Mouse (Mus musculus): ENCODE data around the gene Ttc23l. TPM values are rescaled to one million over a fixed set of nuclear protein-coding genes. Genes with fewer than 3 reads are reported as not detected.
A peak's percentile ranks its signal among the peaks of the same experiment; 100 is the strongest.

The Ttc23l gene
- not detected in 2 replicates for polyA plus RNA-seq (2014; fragmentation: Nextera tagmentation; extraction: Ambion mirVana)

GRCm38 (mm10) chr15:10558465-10558864 is at the start of gene Ttc23l:
TSS of gene Ttc23l (minus strand) at chr15:10558668.
- H3K36me3 ChIP-seq (ENCODE audit: control insufficient read depth, insufficient read depth, low read length) = no peaks in the 10 kb centered on the region
- 82% methylated on average over 13 of the region's 13 CpGs for WGBS

GRCm38 (mm10) chr15:10599413-10599812 is 40.9 kb upstream of the Ttc23l start:
- Histone ChIP-seq H3K9ac (ENCODE audit: low read length) (no peak overlapping the region), H3K27me3 (ENCODE audit: control insufficient read depth, insufficient read depth, low read length) (no peaks in the 10 kb centered on the region), H3K9me3 (ENCODE audit: control insufficient read depth, low read length) (peaks cover 4% of the 10 kb centered on the region), H3K4me3 (ENCODE audit: control insufficient read depth in 1 of 2, insufficient read depth in 1 of 2, low read depth in 1 of 2, low read length in 2 of 2) (no peak overlapping the region), H3K27ac (replicated peaks in 1 of 2; ENCODE audit: control insufficient read depth in 1 of 2, insufficient read depth in 1 of 2, low read depth in 2 of 2, low read length in 2 of 2) (0 out of 4 replicates have a peak overlapping the region, but pooled peaks of 1 of the 2 experiments have one; percentile 3), H3K4me2 (ENCODE audit: low read length) (no peak overlapping the region), H3K4me1 (ENCODE audit: control insufficient read depth in 2 of 2, insufficient read depth in 2 of 2, low read length in 2 of 2) (peaks cover 0 to 4% of the 10 kb centered on the region in 2 experiments; a peak in 1 of 4 replicates), H3K36me3 (ENCODE audit: control insufficient read depth, insufficient read depth, low read length) (no peaks in the 10 kb centered on the region)
- WGBS = 68% methylated on average over 7 of the region's 7 CpGs
- ATAC-seq (ENCODE audit: insufficient number of reproducible peaks, insufficient read depth, low FRiP score, low read depth) = no peak

More at GRCm38 (mm10) chr15:10558465-10558864, at the start of gene Ttc23l:
- Histone ChIP-seq H3K4me2 (ENCODE audit: low read length) (no peak within 1 kb of the TSS), H3K4me3 (ENCODE audit: control insufficient read depth in 1 of 2, insufficient read depth in 1 of 2, low read depth in 1 of 2, low read length in 2 of 2) (no peak within 1 kb of the TSS), H3K9me3 (ENCODE audit: control insufficient read depth, low read length) (no peaks in the 10 kb centered on the region), H3K9ac (ENCODE audit: low read length) (no peak within 1 kb of the TSS), H3K27ac (replicated peaks in 1 of 2; ENCODE audit: control insufficient read depth in 1 of 2, insufficient read depth in 1 of 2, low read depth in 2 of 2, low read length in 2 of 2) (no peak within 1 kb of the TSS), H3K27me3 (ENCODE audit: control insufficient read depth, insufficient read depth, low read length) (no peaks in the 10 kb centered on the region), H3K4me1 (ENCODE audit: control insufficient read depth in 2 of 2, insufficient read depth in 2 of 2, low read length in 2 of 2) (no peaks in the 10 kb centered on the region)
- no peak for ATAC-seq (ENCODE audit: insufficient number of reproducible peaks, insufficient read depth, low FRiP score, low read depth)

- WGBS = 54% methylated on average over 16 of the region's 16 CpGs
- ATAC-seq (ENCODE audit: insufficient number of reproducible peaks, insufficient read depth, low FRiP score, low read depth) = no peak
Observed at GRCm38 (mm10) chr15:10598259-10599225, 40.1 kb upstream of the Ttc23l start.

GRCm38 (mm10) chr15:10596871-10597270 is 38.4 kb upstream of the Ttc23l start:
- no peak overlapping the region for H3K4me3 ChIP-seq (ENCODE audit: control insufficient read depth in 1 of 2, insufficient read depth in 1 of 2, low read depth in 1 of 2, low read length in 2 of 2)
- no peak overlapping the region for H3K9ac ChIP-seq (ENCODE audit: low read length)
- no peak overlapping the region for H3K4me2 ChIP-seq (ENCODE audit: low read length)
- no peaks in the 10 kb centered on the region for H3K36me3 ChIP-seq (ENCODE audit: control insufficient read depth, insufficient read depth, low read length)
- 91% methylated on average over 9 of the region's 9 CpGs for WGBS
- no peaks in the 10 kb centered on the region for H3K9me3 ChIP-seq (ENCODE audit: control insufficient read depth, low read length)
- no peaks in the 10 kb centered on the region for H3K27me3 ChIP-seq (ENCODE audit: control insufficient read depth, insufficient read depth, low read length)
- H3K27ac ChIP-seq (replicated peaks in 1 of 2; ENCODE audit: control insufficient read depth in 1 of 2, insufficient read depth in 1 of 2, low read depth in 2 of 2, low read length in 2 of 2) = no peak overlapping the region
- peaks cover 0 to 4% of the 10 kb centered on the region in 2 experiments; a peak in 1 of 4 replicates for H3K4me1 ChIP-seq (ENCODE audit: control insufficient read depth in 2 of 2, insufficient read depth in 2 of 2, low read length in 2 of 2)
- no peak for ATAC-seq (ENCODE audit: insufficient number of reproducible peaks, insufficient read depth, low FRiP score, low read depth)

More at GRCm38 (mm10) chr15:10598259-10599225, 40.1 kb upstream of the Ttc23l start:
- no peaks in the 10 kb centered on the region for H3K36me3 ChIP-seq (ENCODE audit: control insufficient read depth, insufficient read depth, low read length)
- peaks cover 0 to 4% of the 10 kb centered on the region in 2 experiments; a peak in 1 of 4 replicates for H3K4me1 ChIP-seq (ENCODE audit: control insufficient read depth in 2 of 2, insufficient read depth in 2 of 2, low read length in 2 of 2)
- H3K9me3 ChIP-seq (ENCODE audit: control insufficient read depth, low read length) = no peaks in the 10 kb centered on the region
- peak overlapping the region in 1 of 2 experiments; percentile 3; a peak in 1 of 4 replicates for H3K27ac ChIP-seq (replicated peaks in 1 of 2; ENCODE audit: control insufficient read depth in 1 of 2, insufficient read depth in 1 of 2, low read depth in 2 of 2, low read length in 2 of 2)
- H3K4me2 ChIP-seq (ENCODE audit: low read length) = no peak overlapping the region
- no peaks in the 10 kb centered on the region for H3K27me3 ChIP-seq (ENCODE audit: control insufficient read depth, insufficient read depth, low read length)
- H3K9ac ChIP-seq (ENCODE audit: low read length) = no peak overlapping the region
- no peak overlapping the region for H3K4me3 ChIP-seq (ENCODE audit: control insufficient read depth in 1 of 2, insufficient read depth in 1 of 2, low read depth in 1 of 2, low read length in 2 of 2)

- no peaks in the 10 kb centered on the region for H3K9me3 ChIP-seq (ENCODE audit: control insufficient read depth, low read length)
- ATAC-seq (ENCODE audit: insufficient number of reproducible peaks, insufficient read depth, low FRiP score, low read depth) = no peak
Observed at GRCm38 (mm10) chr15:10595408-10595807, 36.9 kb upstream of the Ttc23l start.

GRCm38 (mm10) chr15:10594910-10595309 is 36.4 kb upstream of the Ttc23l start:
- Histone ChIP-seq H3K9ac (ENCODE audit: low read length) (no peak overlapping the region), H3K36me3 (ENCODE audit: control insufficient read depth, insufficient read depth, low read length) (no peaks in the 10 kb centered on the region), H3K4me1 (ENCODE audit: control insufficient read depth in 2 of 2, insufficient read depth in 2 of 2, low read length in 2 of 2) (peaks cover 0 to 4% of the 10 kb centered on the region in 2 experiments; a peak in 1 of 4 replicates), H3K9me3 (ENCODE audit: control insufficient read depth, low read length) (no peaks in the 10 kb centered on the region), H3K27me3 (ENCODE audit: control insufficient read depth, insufficient read depth, low read length) (no peaks in the 10 kb centered on the region), H3K4me2 (ENCODE audit: low read length) (no peak overlapping the region), H3K27ac (replicated peaks in 1 of 2; ENCODE audit: control insufficient read depth in 1 of 2, insufficient read depth in 1 of 2, low read depth in 2 of 2, low read length in 2 of 2) (no peak overlapping the region), H3K4me3 (ENCODE audit: control insufficient read depth in 1 of 2, insufficient read depth in 1 of 2, low read depth in 1 of 2, low read length in 2 of 2) (no peak overlapping the region)
- ATAC-seq (ENCODE audit: insufficient number of reproducible peaks, insufficient read depth, low FRiP score, low read depth) = no peak
- WGBS = 86% methylated on average over 10 of the region's 10 CpGs

More at GRCm38 (mm10) chr15:10595408-10595807, 36.9 kb upstream of the Ttc23l start:
- Histone ChIP-seq H3K9ac (ENCODE audit: low read length) (no peak overlapping the region), H3K4me2 (ENCODE audit: low read length) (no peak overlapping the region), H3K27me3 (ENCODE audit: control insufficient read depth, insufficient read depth, low read length) (no peaks in the 10 kb centered on the region), H3K27ac (replicated peaks in 1 of 2; ENCODE audit: control insufficient read depth in 1 of 2, insufficient read depth in 1 of 2, low read depth in 2 of 2, low read length in 2 of 2) (no peak overlapping the region), H3K4me3 (ENCODE audit: control insufficient read depth in 1 of 2, insufficient read depth in 1 of 2, low read depth in 1 of 2, low read length in 2 of 2) (no peak overlapping the region), H3K4me1 (ENCODE audit: control insufficient read depth in 2 of 2, insufficient read depth in 2 of 2, low read length in 2 of 2) (peaks cover 0 to 4% of the 10 kb centered on the region in 2 experiments; a peak in 1 of 4 replicates), H3K36me3 (ENCODE audit: control insufficient read depth, insufficient read depth, low read length) (no peaks in the 10 kb centered on the region)
- WGBS = 86% methylated on average over 6 of the region's 6 CpGs

- Histone ChIP-seq H3K27me3 (ENCODE audit: control insufficient read depth, insufficient read depth, low read length) (no peaks in the 10 kb centered on the region), H3K9me3 (ENCODE audit: control insufficient read depth, low read length) (no peaks in the 10 kb centered on the region), H3K4me1 (ENCODE audit: control insufficient read depth in 2 of 2, insufficient read depth in 2 of 2, low read length in 2 of 2) (no peaks in the 10 kb centered on the region; a peak in 1 of 4 replicates), H3K9ac (ENCODE audit: low read length) (no peak overlapping the region), H3K36me3 (ENCODE audit: control insufficient read depth, insufficient read depth, low read length) (0 out of 2 replicates have a peak, but pooled peaks cover 8% of the 10 kb centered on the region), H3K4me2 (ENCODE audit: low read length) (no peak overlapping the region), H3K4me3 (ENCODE audit: control insufficient read depth in 1 of 2, insufficient read depth in 1 of 2, low read depth in 1 of 2, low read length in 2 of 2) (no peak overlapping the region), H3K27ac (replicated peaks in 1 of 2; ENCODE audit: control insufficient read depth in 1 of 2, insufficient read depth in 1 of 2, low read depth in 2 of 2, low read length in 2 of 2) (no peak overlapping the region)
- 69% methylated on average over 6 of the region's 6 CpGs for WGBS
- no peak for ATAC-seq (ENCODE audit: insufficient number of reproducible peaks, insufficient read depth, low FRiP score, low read depth)
Observed at GRCm38 (mm10) chr15:10593094-10593493, 34.6 kb upstream of the Ttc23l start.
